Comparison of ENCODE assay signal across 10 mouse cellular contexts in genomic region chr17:32402779-32403157, GRCm38 (mm10). TPM values are rescaled to one million over a fixed set of nuclear protein-coding genes. Genes with fewer than 3 reads are reported as not detected.
A peak's percentile ranks its signal among the peaks of the same experiment; 100 is the strongest.
DNase-seq lines count a peak whose midpoint lies in the region; ATAC-seq and TF ChIP-seq lines count a peak whose summit lies in the region.
"Had no signal": no experiment of that assay in that cellular context is flagged by ENCODE, and none has a peak within 500 bp of the region (broad histone marks: within the 10 kb centered on the region; RNA-seq: fewer than 3 reads in every experiment).

No protein-coding gene starts in this region.

- H3K36me3 ChIP-seq in kidney, adult 2 months (ENCODE audit: control insufficient read depth, insufficient read depth, low read length), result no peaks in the 10 kb centered on the region

- peak; percentile 82 for ATAC-seq in megakaryocyte-erythroid progenitor cell, adult 5-6 weeks (replicated peaks; ENCODE audit: low FRiP score, low TSS enrichment, poor library complexity, severe bottlenecking)

- 70% methylated on average over 11 of the region's 11 CpGs for WGBS in kidney, adult 2 months

- peak overlapping the region; percentile 4; the same call in 1 of the 2 replicates for H3K4me3 ChIP-seq in kidney, adult 2 months (ENCODE audit: insufficient read depth, low read depth, low read length)

- peak; percentile 12 for DNase-seq in kidney, adult 2 months
- DNase-seq in kidney, adult 8-10 months, result no peak
- DNase-seq in induced T-regulatory cell, adult 2 months (ENCODE audit: low read depth), result peak; percentile 88
- peak; percentile 87 for DNase-seq in thymus, postnatal 25 days
- no peak for DNase-seq in kidney, postnatal 25 days
- DNase-seq in ovary, postnatal 10 days (ENCODE audit: low spot score), result no peak
- DNase-seq in ovary, postnatal 36 days (ENCODE audit: low spot score), result no peak
- DNase-seq: heart, postnatal 4 days had no signal

- no peak for TF ChIP-seq POLR2A in kidney, adult 2 months (IDR thresholded peaks at IDR 0.05; ENCODE audit: low read depth, low read length)

- H3K27me3 ChIP-seq in kidney, adult 2 months (replicated peaks; ENCODE audit: control insufficient read depth, insufficient read depth, low read length), result no peaks in the 10 kb centered on the region

- no peak overlapping the region for H3K27ac ChIP-seq in kidney, adult 2 months (ENCODE audit: insufficient read depth, low read depth, low read length)

- no peaks in the 10 kb centered on the region for H3K4me1 ChIP-seq in kidney, adult 2 months (ENCODE audit: control insufficient read depth, insufficient read depth, low read length)

- no peak for TF ChIP-seq CTCF in kidney, adult 2 months (conservative IDR thresholded peaks at IDR 0.05; ENCODE audit: insufficient read depth, insufficient read length, low read depth, low read length)

RNA-seq across cellular contexts. Expression of gene Rasal3, which starts 0.6 kb away (rescaled TPM):
- polyA plus RNA-seq in kidney, adult 2 months (2012; rRNA removed), result 1.2 and 8.7 TPM in 2 replicates
- 49.4 and 57.4 TPM in 2 replicates for total RNA-seq in megakaryocyte-erythroid progenitor cell, adult 5-6 weeks (2014; fragmentation: Nextera tagmentation)
- total RNA-seq in megakaryocyte-erythroid progenitor cell, adult 5-6 weeks (2017), result 19.9 and 20.8 TPM in 2 replicates

RNA-seq across cellular contexts. Expression of gene Wiz, which starts 13.5 kb away (rescaled TPM):
- 30.9 and 34.6 TPM in 2 replicates for polyA plus RNA-seq in kidney, adult 2 months (2012; rRNA removed)
- total RNA-seq in megakaryocyte-erythroid progenitor cell, adult 5-6 weeks (2014; fragmentation: Nextera tagmentation), result 53.4 and 63.4 TPM in 2 replicates
- total RNA-seq in megakaryocyte-erythroid progenitor cell, adult 5-6 weeks (2017), result 6.1 and 6.9 TPM in 2 replicates

RNA-seq across cellular contexts. Expression of gene Pglyrp2, which starts 21.2 kb away (rescaled TPM):
- 0.64 and 3.5 TPM in 2 replicates for polyA plus RNA-seq in kidney, adult 2 months (2012; rRNA removed)
- 1.5 and 3.0 TPM in 2 replicates for total RNA-seq in megakaryocyte-erythroid progenitor cell, adult 5-6 weeks (2014; fragmentation: Nextera tagmentation)
- total RNA-seq in megakaryocyte-erythroid progenitor cell, adult 5-6 weeks (2017), result 2.7 and 3.3 TPM in 2 replicates
- total RNA-seq: heart, postnatal 4 days; midbrain, postnatal 0 days had no signal
- polyA plus RNA-seq: midbrain, postnatal 0 days had no signal

RNA-seq across cellular contexts. Expression of gene Cyp4f39, which starts 49.8 kb away (rescaled TPM):
- 0.39 and 1.0 TPM in 2 replicates for polyA plus RNA-seq in kidney, adult 2 months (2012; rRNA removed)
- total RNA-seq in megakaryocyte-erythroid progenitor cell, adult 5-6 weeks (2014; fragmentation: Nextera tagmentation), result 1.4 and 1.7 TPM in 2 replicates
- total RNA-seq in megakaryocyte-erythroid progenitor cell, adult 5-6 weeks (2017), result 4.3 and 5.9 TPM in 2 replicates

RNA-seq across cellular contexts. Expression of gene Akap8l, which starts 52.4 kb away (rescaled TPM):
- 71.5 and 96.4 TPM in 2 replicates for polyA plus RNA-seq in kidney, adult 2 months (2012; rRNA removed)
- total RNA-seq in megakaryocyte-erythroid progenitor cell, adult 5-6 weeks (2014; fragmentation: Nextera tagmentation), result 87.7 and 107 TPM in 2 replicates
- 154 and 167 TPM in 2 replicates for total RNA-seq in megakaryocyte-erythroid progenitor cell, adult 5-6 weeks (2017)

Comparison
In these comparisons a context has a peak if more than half of its experiments do, and no peak if none do; other contexts are left out.
1. DNase-seq: peak in kidney, adult 2 months (single experiment), induced T-regulatory cell, adult 2 months (single experiment) and thymus, postnatal 25 days (single experiment); none in kidney, adult 8-10 months (0 of 2), kidney, postnatal 25 days (0 of 2), ovary, postnatal 10 days (single experiment) and ovary, postnatal 36 days (single experiment).